Mouse (Mus musculus) adrenal gland, postnatal 0 days (tissue): ENCODE data around the gene Ifnl3. TPM values are rescaled to one million over a fixed set of nuclear protein-coding genes. Genes with fewer than 3 reads are reported as not detected.

Experiments used
- microRNA-seq: library from miRNA; unstranded; fragments of <30 nt; microRNA quantifications from one replicate; pipeline ENCODE4, GENCODE M21; 2016; ENCODE audit warnings: borderline replicate concordance; ENCODE audit not compliant: insufficient number of aligned reads
- polyA plus RNA-seq: library from polyadenylated mRNA; unstranded; fragments of >200 nt; fragmentation: Nextera tagmentation; extraction: Ambion mirVana; gene quantifications from 2 replicates; pipeline ENCODE4 v1.2.1, GENCODE M21; 2015

Gene Ifnl3
- polyA plus RNA-seq = not detected in 2 replicates

DNA sequence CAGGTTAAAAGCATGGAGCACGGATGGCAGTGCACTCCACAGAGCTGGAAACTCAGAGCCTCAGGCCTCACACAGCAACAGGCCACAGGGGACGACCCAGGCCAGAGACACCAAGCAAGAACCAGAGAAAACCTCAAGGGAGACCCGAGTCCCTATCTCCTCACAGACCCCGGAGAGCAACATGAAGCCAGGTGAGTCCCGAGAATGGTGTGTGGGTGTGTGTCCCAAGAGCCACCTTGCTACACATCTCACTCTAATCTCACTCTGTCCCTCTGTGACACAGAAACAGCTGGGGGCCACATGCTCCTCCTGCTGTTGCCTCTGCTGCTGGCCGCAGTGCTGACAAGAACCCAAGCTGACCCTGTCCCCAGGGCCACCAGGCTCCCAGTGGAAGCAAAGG, at the start of gene Ifnl3:
Ifnl3 (plus strand) TSS at position 301 of the 400 bp plus-strand sequence.

DNA sequence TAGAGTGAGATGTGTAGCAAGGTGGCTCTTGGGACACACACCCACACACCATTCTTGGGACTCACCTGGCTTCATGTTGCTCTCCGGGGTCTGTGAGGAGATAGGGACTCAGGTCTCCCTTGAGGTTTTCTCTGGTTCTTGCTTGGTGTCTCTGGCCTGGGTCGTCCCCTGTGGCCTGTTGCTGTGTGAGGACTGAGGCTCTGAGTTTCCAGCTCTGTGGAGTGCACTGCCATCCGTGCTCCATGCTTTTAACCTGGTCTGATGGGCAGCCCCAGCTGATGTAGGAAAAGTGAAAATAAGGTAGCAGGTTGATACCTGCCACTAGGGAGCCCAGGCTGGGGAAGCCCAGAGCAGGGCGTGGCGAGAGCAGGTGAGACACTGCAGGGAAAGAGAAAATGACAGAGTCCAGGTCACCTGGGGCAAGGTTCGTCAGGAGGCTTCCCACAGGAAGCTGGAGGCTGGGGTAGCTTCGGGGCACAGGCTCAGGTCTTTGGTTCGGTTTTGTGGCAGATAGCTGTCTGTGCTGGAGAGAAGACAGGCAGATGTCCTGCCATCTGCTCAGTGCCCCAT, 12.1 kb upstream of the Ifnl3 start, which contains the start of gene Ifnl2:
Ifnl2 (minus strand) TSS at position 51 of the 570 bp plus-strand sequence.

DNA sequence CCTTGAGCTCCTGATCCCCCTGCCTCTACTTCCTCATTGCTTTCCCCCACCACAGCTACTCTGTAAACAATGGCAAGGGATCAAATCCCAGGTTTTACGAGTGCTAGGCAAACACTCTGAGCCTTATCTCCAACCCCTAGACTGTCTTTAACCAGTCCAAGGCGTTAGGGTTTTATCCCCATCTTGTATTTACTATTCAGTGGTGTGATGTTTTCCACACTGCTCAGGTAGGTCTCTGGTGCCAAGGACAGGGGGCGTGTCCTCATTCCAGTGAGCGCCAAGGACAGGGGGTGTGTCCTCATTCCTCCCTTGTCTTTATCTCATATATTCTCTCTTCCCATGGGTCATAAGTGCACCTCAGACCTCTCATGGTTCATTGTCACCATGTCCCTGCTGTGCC, 17.9 kb downstream of the Ifnl3 start, which contains the start of gene Sycn:
Sycn (plus strand) TSS at position 360 of the 400 bp plus-strand sequence.

DNA sequence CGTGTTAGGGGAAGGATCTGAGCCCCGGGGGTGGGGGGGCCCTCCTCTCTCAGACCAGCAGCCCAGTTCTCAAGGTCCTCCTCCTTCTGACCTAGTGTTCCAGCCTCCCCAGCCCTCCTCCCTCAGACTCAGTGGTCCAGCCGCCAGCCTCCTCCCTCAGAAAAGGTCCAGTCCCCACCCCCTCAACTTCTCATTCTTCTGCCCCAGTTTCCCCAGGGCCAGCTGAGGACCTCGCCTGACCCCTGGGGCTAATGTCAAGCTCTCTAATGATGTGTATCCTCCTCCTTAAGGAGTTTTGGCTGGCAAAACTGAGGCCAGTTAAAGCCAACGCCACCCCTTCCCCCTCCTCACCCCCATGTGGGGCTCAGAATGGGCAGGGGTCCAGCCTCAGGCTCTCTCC, 24.5 kb downstream of the Ifnl3 start, which contains the start of gene Nccrp1:
Nccrp1 (minus strand) TSS at position 101 of the 400 bp plus-strand sequence.

Small RNAs within 50 kb of the gene (microRNA-seq; reads per million reads assigned to microRNA genes)
- gene Mir7049 = not detected

Other genes with a start within 250 kb of the Ifnl3 start
- 15.7 and 23.4 TPM in 2 replicates for gene Eid2b, start 245.1 kb upstream of the Ifnl3 start, polyA plus RNA-seq
- 1.5 and 1.7 TPM in 2 replicates for gene Selenov, start 231.7 kb upstream of the Ifnl3 start, polyA plus RNA-seq
- 1.5 and 2.0 TPM in 2 replicates for gene Dll3, start 220.6 kb upstream of the Ifnl3 start, polyA plus RNA-seq
- 84.5 and 101 TPM in 2 replicates for gene Timm50, start 210.8 kb upstream of the Ifnl3 start, polyA plus RNA-seq
- gene Supt5, start 184.1 kb upstream of the Ifnl3 start, polyA plus RNA-seq = 40.1 and 64.1 TPM in 2 replicates
- gene Rps16, start 172.2 kb upstream of the Ifnl3 start, polyA plus RNA-seq = 936 and 1,000 TPM in 2 replicates
- 14.1 and 19.6 TPM in 2 replicates for gene Plekhg2, start 150.2 kb upstream of the Ifnl3 start, polyA plus RNA-seq
- 12.1 and 14.2 TPM in 2 replicates for gene Zfp36, start 142.6 kb upstream of the Ifnl3 start, polyA plus RNA-seq
- gene Med29, start 130.1 kb upstream of the Ifnl3 start, polyA plus RNA-seq = 45.3 and 51.7 TPM in 2 replicates
- gene Paf1, start 129.9 kb upstream of the Ifnl3 start, polyA plus RNA-seq = 44.0 and 59.0 TPM in 2 replicates
- gene Gmfg, start 85.4 kb upstream of the Ifnl3 start, polyA plus RNA-seq = 44.1 and 59.3 TPM in 2 replicates
- 3.4 and 5.3 TPM in 2 replicates for gene Lrfn1, start 70.9 kb upstream of the Ifnl3 start, polyA plus RNA-seq
- not detected in 2 replicates for gene Ifnl2, start 12.4 kb upstream of the Ifnl3 start, polyA plus RNA-seq
- gene Sycn, start 18.0 kb downstream of the Ifnl3 start, polyA plus RNA-seq = 0.26 and 0.57 TPM in 2 replicates
- 0.13 TPM in 1 of 2 replicates, not detected in the other for gene Nccrp1, start 24.4 kb downstream of the Ifnl3 start, polyA plus RNA-seq
- gene Samd4b, start 75.3 kb downstream of the Ifnl3 start, polyA plus RNA-seq = 17.9 and 20.9 TPM in 2 replicates
- 12.7 and 20.0 TPM in 2 replicates for gene Pak4, start 75.3 kb downstream of the Ifnl3 start, polyA plus RNA-seq
- 0.17 TPM in 1 of 2 replicates, not detected in the other for gene Acp7, start 108.5 kb downstream of the Ifnl3 start, polyA plus RNA-seq
- 3.2 and 5.1 TPM in 2 replicates for gene Fbxo27, start 170.0 kb downstream of the Ifnl3 start, polyA plus RNA-seq
- 6.4 and 12.2 TPM in 2 replicates for gene Fbxo17, start 194.0 kb downstream of the Ifnl3 start, polyA plus RNA-seq
- 130 and 197 TPM in 2 replicates for gene Mrps12, start 219.0 kb downstream of the Ifnl3 start, polyA plus RNA-seq
- gene Sars2, start 219.2 kb downstream of the Ifnl3 start, polyA plus RNA-seq = 7.9 and 19.9 TPM in 2 replicates
- gene Ccer2, start 233.3 kb downstream of the Ifnl3 start, polyA plus RNA-seq = not detected in 2 replicates
- 46.5 and 52.2 TPM in 2 replicates for gene Sirt2, start 243.9 kb downstream of the Ifnl3 start, polyA plus RNA-seq
- gene Nfkbib, start 244.7 kb downstream of the Ifnl3 start, polyA plus RNA-seq = 30.7 and 43.9 TPM in 2 replicates